Mouse (Mus musculus) gastrocnemius, postnatal 10 days (tissue): ENCODE measurements around the gene Gm49396. TPM values are rescaled to one million over a fixed set of nuclear protein-coding genes. Genes with fewer than 3 reads are reported as not detected.

ENCODE experiments used
- DNase-seq: peaks from one replicate; pipeline ENCODE4 v3.0.0; 2021; ENCODE audit warnings: mixed read lengths
- microRNA-seq, 2 experiments: library from miRNA; unstranded; fragments of <30 nt; microRNA quantifications; one replicate each; pipeline ENCODE4 v1.2.0; 2021
- total RNA-seq, 2 experiments: library from RNA; stranded (reverse); gene quantifications; 2 replicates each; pipeline ENCODE4 v1.2.3; 2021

Gene Gm49396
- total RNA-seq, 2 experiments from 2014 or later, result 1.5 to 2.3 TPM

DNA sequence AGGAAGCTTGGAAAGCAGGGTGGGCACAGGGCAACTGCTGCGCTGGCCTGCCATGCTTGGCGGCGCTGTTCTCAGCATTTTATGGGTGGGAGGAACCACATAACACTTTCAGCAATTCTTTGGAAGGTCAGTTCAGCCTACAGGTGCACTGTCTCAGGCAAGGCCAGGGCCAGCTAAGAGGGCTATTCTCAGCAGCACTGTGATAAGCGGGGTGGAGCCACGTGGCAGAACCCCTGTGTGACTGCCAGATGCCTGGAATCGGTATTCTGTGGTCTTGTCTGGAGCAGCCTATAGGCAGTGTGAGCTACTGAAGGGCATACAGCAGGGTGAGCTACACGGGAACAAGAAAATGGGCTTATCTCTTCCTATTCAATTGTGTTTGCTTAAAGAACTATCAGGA is 46.9 kb downstream of the Gm49396 start:
- no peak for DNase-seq

DNA sequence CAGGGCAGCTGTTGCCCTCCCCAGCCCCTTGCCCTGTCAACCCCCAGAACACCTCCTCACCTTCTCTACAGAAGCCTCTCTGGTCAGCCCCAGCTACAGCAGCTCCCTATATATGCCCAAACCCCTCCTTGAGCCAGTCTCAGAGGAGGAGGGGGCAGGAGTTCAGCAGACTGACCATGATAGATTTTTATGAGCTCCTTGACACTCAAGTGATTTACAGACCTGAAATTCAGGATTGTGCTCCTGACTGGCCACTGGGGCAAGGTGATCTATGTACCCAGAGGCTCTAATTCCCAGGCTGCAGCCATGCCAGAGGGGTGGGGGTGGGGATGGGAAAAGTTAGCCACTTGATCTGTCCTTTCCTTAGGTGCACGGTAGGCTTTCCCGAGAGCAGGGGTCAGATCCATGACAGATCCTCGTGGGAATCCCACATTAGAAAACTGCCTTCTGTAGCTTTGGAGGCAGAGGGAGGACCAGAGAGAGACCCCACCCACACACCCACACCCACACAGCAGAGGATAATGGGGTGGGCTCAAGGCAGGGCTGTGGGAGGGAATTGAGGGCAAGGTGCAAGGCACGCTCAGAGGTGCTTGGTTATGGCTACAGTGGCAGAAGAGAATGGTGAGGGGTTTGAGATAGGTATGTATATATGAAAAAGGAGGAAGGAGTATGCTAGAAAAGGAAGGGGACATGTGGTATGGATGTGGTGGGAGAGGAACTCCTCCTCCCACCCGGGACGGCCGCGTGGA is 49.7 kb downstream of the Gm49396 start, which contains the start of gene Upk1a:
TSS of gene Upk1a (minus strand) at position 194 of the 749 bp plus-strand sequence.
- DNase-seq, result no peak

DNA sequence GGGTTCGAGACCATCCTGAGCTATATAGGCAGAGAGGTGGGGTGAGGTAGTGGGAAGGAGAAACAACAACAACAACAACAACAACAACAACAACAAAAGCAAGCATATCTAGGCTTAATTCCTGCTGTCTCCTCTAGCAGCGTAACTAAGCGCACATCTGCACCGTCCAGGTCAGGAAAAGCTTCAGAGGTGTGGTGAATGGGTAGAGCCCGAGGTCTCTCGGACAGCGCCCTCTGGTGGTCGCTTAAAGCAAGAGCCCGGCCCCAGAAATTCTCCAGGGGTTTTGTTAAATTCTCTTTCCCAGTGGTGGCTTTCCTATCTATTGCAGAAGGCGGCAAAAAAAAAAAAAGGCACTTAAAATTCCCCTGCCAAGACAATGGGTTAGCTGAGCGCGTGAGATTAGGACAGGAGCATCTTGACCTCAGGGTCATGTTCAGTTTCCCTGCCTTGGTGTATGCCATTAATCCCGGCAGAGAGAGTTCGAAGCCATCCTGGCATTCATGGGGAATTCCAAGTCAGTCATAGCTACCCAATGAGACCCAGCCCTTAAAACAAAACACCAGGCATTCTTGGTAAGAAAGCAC is 50.5 kb downstream of the Gm49396 start:
- DNase-seq, result peak; percentile 66

GRCm38 (mm10) chr7:30614454-30614853 is 51.3 kb downstream of the Gm49396 start:
- DNase-seq, result no peak

GRCm38 (mm10) chr7:30615049-30615760 is 52.1 kb downstream of the Gm49396 start:
- no peak for DNase-seq

Small RNAs within 50 kb of the gene (microRNA-seq; reads per million reads assigned to microRNA genes)
- 0.25 to 1.9 reads per million in 2 experiments for gene Gm38670
- 0 to 0.32 reads per million in 2 experiments for gene Mir3569

Other genes starting within 250 kb of the Gm49396 start
- gene Syne4, start 248.5 kb upstream of the Gm49396 start, total RNA-seq, result 1 to 10 TPM; 1.8 TPM
- gene E130208F15Rik, start 241.6 kb upstream of the Gm49396 start, total RNA-seq, result 1 to 10 TPM; 1.0 to 1.2 TPM
- 10 to 100 TPM; 10.3 to 11.5 TPM for gene Sdhaf1, start 239.4 kb upstream of the Gm49396 start, total RNA-seq
- 1 to 10 TPM; 1.6 to 3.1 TPM for gene Lrfn3, start 200.6 kb upstream of the Gm49396 start, total RNA-seq
- gene Tyrobp, start 149.6 kb upstream of the Gm49396 start, total RNA-seq, result 10 to 100 TPM; 11.9 to 22.2 TPM
- under 1 TPM; 0.66 to 0.72 TPM for gene Hcst, start 143.5 kb upstream of the Gm49396 start, total RNA-seq
- under 1 TPM; 0.14 to 0.45 TPM for gene Nfkbid, start 141.6 kb upstream of the Gm49396 start, total RNA-seq
- 1 to 10 TPM; 3.3 to 4.4 TPM for gene Aplp1, start 117.8 kb upstream of the Gm49396 start, total RNA-seq
- not detected for gene Kirrel2, start 105.7 kb upstream of the Gm49396 start, total RNA-seq
- gene Nphs1, start 105.0 kb upstream of the Gm49396 start, total RNA-seq, result not detected
- not detected for gene Prodh2, start 69.7 kb upstream of the Gm49396 start, total RNA-seq
- 1 to 10 TPM; 3.2 to 4.8 TPM for gene Arhgap33, start 28.3 kb upstream of the Gm49396 start, total RNA-seq
- gene Hspb6, start 11.2 kb upstream of the Gm49396 start, total RNA-seq, result 100 to 1,000 TPM; 304 to 323 TPM
- gene Proser3, start 11.0 kb upstream of the Gm49396 start, total RNA-seq, result 1 to 10 TPM; 3.8 to 6.2 TPM
- 10 to 100 TPM; 11.0 to 16.3 TPM for gene Lin37, start 3.5 kb upstream of the Gm49396 start, total RNA-seq
- gene U2af1l4, start within 50 bp of the Gm49396 start, total RNA-seq, result 10 to 100 TPM; 56.3 to 57.5 TPM
- 100 to 1,000 TPM in 1 of 2 experiments, 10 to 100 TPM in 1; 93.7 to 104 TPM for gene Psenen, start 283 bp downstream of the Gm49396 start, total RNA-seq
- gene Igflr1, start 2.1 kb downstream of the Gm49396 start, total RNA-seq, result 1 to 10 TPM; 1.4 to 2.3 TPM
- gene Kmt2b, start 25.4 kb downstream of the Gm49396 start, total RNA-seq, result 10 to 100 TPM; 21.4 to 26.8 TPM
- gene Zbtb32, start 35.6 kb downstream of the Gm49396 start, total RNA-seq, result not detected
- gene Upk1a, start 49.5 kb downstream of the Gm49396 start, total RNA-seq, result under 1 TPM; 0.16 to 0.29 TPM
- gene Cox6b1, start 62.8 kb downstream of the Gm49396 start, total RNA-seq, result 1,000 to 10,000 TPM; 1,178 to 1,379 TPM
- not detected for gene Etv2, start 72.5 kb downstream of the Gm49396 start, total RNA-seq
- 10 to 100 TPM; 42.4 to 44.4 TPM for gene Rbm42, start 87.0 kb downstream of the Gm49396 start, total RNA-seq
- gene Haus5, start 101.7 kb downstream of the Gm49396 start, total RNA-seq, result 1 to 10 TPM; 3.7 to 5.7 TPM
- gene Pmis2, start 108.3 kb downstream of the Gm49396 start, total RNA-seq, result 1 to 10 TPM; 1.3 to 1.5 TPM
- not detected for gene 2200002J24Rik, start 135.6 kb downstream of the Gm49396 start, total RNA-seq
- not detected for gene Atp4a, start 148.9 kb downstream of the Gm49396 start, total RNA-seq
- gene Tmem147, start 166.2 kb downstream of the Gm49396 start, total RNA-seq, result 100 to 1,000 TPM; 166 to 178 TPM
- not detected for gene Gapdhs, start 180.3 kb downstream of the Gm49396 start, total RNA-seq
- 1 to 10 TPM; 3.5 to 5.8 TPM for gene Sbsn, start 188.1 kb downstream of the Gm49396 start, total RNA-seq
- gene Dmkn, start 200.4 kb downstream of the Gm49396 start, total RNA-seq, result under 1 TPM in 1 of 2 experiments, not detected in 1; 0.33 TPM
- gene Krtdap, start 224.6 kb downstream of the Gm49396 start, total RNA-seq, result 1 to 10 TPM; 3.4 to 6.0 TPM